Mouse (Mus musculus): ENCODE measurements at regions not wholly inside any gene's neighbourhood (a gene's known extent, or its start where the extent isn't known, plus 50 kb on each side); places are given as distances from the start of the nearest gene placed in this dataset.

DNA sequence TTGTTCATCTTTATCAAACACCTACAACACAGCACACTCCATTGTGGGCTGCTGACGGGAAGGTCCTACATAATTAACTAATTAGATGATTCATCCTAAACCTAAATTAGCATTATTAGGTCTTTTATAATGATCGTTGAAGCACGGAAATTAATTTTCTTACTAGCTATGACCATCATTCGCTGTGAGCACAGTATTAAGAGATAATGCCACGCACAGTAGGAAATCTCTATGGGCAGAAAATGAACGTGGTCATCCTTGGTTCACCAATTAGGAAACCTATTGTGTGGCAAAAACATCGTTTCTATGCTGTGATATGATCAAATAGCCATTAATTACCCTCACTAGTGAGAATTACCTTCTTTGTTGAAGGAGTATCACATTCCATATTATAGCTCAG, 56.4 kb upstream of the Mbip start:
- DNase-seq, result no peak
